Mouse (Mus musculus): ENCODE measurements around the gene Pgc.

GRCm38 (mm10) chr17:47701793-47702192, 24.8 kb upstream of the Pgc start:
- no peak for TF ChIP-seq CTCF (IDR thresholded peaks at IDR 0.05; ENCODE audit: low read depth, low read length)
- no peak for TF ChIP-seq EP300 (IDR thresholded peaks at IDR 0.05; ENCODE audit: insufficient read depth, low read depth, low read length)
